Mouse (Mus musculus) limb, embryonic 10.5 days (tissue): ENCODE data around the gene Hspa1l. TPM values are rescaled to one million over a fixed set of nuclear protein-coding genes. Genes with fewer than 3 reads are reported as not detected.
A peak's percentile ranks its signal among the peaks of the same experiment; 100 is the strongest.
"Not testable (repeated sequence)": the region's sequence is repeated elsewhere in the genome, so short reads cannot be mapped to it uniquely, and the experiment has no call there.

ENCODE experiments used
- DNase-seq: peaks from one replicate; pipeline ENCODE4 v3.0.0-alpha.2; 2017; ENCODE audit warnings: low spot score
- H3K27ac ChIP-seq: fragments of 300-500 bp; sonication (generic); 2 replicates; pipeline ENCODE4 v1.5.1; 2016; ENCODE audit warnings: mild to moderate bottlenecking
- H3K27me3 ChIP-seq: fragments of 300-500 bp; sonication (generic); 2 replicates; pipeline ENCODE4 v1.6.1; 2016; ENCODE audit warnings: low read depth, mild to moderate bottlenecking; ENCODE audit not compliant: poor library complexity, severe bottlenecking
- H3K36me3 ChIP-seq: fragments of 300-500 bp; sonication (generic); 2 replicates; pipeline ENCODE4 v1.6.1; 2016; ENCODE audit warnings: mild to moderate bottlenecking, moderate library complexity
- H3K4me1 ChIP-seq: fragments of 300-500 bp; sonication (generic); 2 replicates; pipeline ENCODE4 v1.6.1; 2016
- H3K4me3 ChIP-seq: fragments of 300-500 bp; sonication (generic); 2 replicates; pipeline ENCODE4 v1.5.1; 2016; ENCODE audit warnings: mild to moderate bottlenecking, moderate library complexity
- H3K9me3 ChIP-seq: fragments of 300-500 bp; sonication (generic); replicated peaks from 2 replicates; pipeline ENCODE4 v1.6.1; 2016; ENCODE audit warnings: mild to moderate bottlenecking
- WGBS: fragments of 180-500 bp; shearing (Covaris S2); methylation state at CpG from one replicate; pipeline ENCODE4 v1.1.7; 2016; 5-methylcytosine and 5-hydroxymethylcytosine counted together
- polyA plus RNA-seq: library from polyadenylated mRNA; unstranded; fragments of >200 nt; fragmentation: Nextera tagmentation; extraction: Ambion mirVana; gene quantifications from 2 replicates; pipeline ENCODE4 v1.2.1, GENCODE M21; 2016

Hspa1l gene
- polyA plus RNA-seq, 1 experiment from 2014 or later: 0.85 TPM

GRCm38 (mm10) chr17:35005158-35005557 lies 32.7 kb downstream of the Hspa1l start:
- Histone ChIP-seq H3K4me1 (peaks cover 20% of the 10 kb centered on the region), H3K9me3 (no peaks in the 10 kb centered on the region), H3K27me3 (no peaks in the 10 kb centered on the region), H3K36me3 (peaks cover 73% of the 10 kb centered on the region), H3K27ac (no peak overlapping the region), H3K4me3 (no peak overlapping the region)
- DNase-seq: no peak
- 96% methylated on average over 10 of the region's 10 CpGs for WGBS

- peaks cover 15% of the 10 kb centered on the region for H3K4me1 ChIP-seq
- H3K36me3 ChIP-seq: peaks cover 81% of the 10 kb centered on the region
- H3K4me3 ChIP-seq, H3K27me3 ChIP-seq, DNase-seq, H3K27ac ChIP-seq, H3K9me3 ChIP-seq: not testable (repeated sequence)
- 99% methylated on average over 4 of the region's 5 CpGs for WGBS
Observed at GRCm38 (mm10) chr17:35005902-35006301, 33.4 kb downstream of the Hspa1l start.

- Histone ChIP-seq H3K36me3 (peaks cover 94% of the 10 kb centered on the region), H3K27ac (no peak overlapping the region), H3K4me1 (peaks cover 11% of the 10 kb centered on the region), H3K27me3 (no peaks in the 10 kb centered on the region), H3K4me3 (no peak overlapping the region), H3K9me3 (no peaks in the 10 kb centered on the region)
- no peak for DNase-seq
- WGBS: 96% methylated on average over 7 of the region's 7 CpGs
Observed at GRCm38 (mm10) chr17:35007387-35007991, 35.0 kb downstream of the Hspa1l start.

GRCm38 (mm10) chr17:35009586-35009985 lies 37.1 kb downstream of the Hspa1l start:
- Histone ChIP-seq H3K36me3 (peaks cover 99% of the 10 kb centered on the region), H3K9me3 (no peaks in the 10 kb centered on the region), H3K4me1 (no peaks in the 10 kb centered on the region), H3K4me3 (no peak overlapping the region), H3K27ac (no peak overlapping the region), H3K27me3 (no peaks in the 10 kb centered on the region)
- WGBS: 93% methylated on average over 7 of the region's 7 CpGs
- DNase-seq: no peak

- Histone ChIP-seq H3K9me3 (no peaks in the 10 kb centered on the region), H3K27ac (no peak overlapping the region), H3K27me3 (no peaks in the 10 kb centered on the region), H3K4me3 (no peak overlapping the region), H3K4me1 (no peaks in the 10 kb centered on the region), H3K36me3 (peaks cover 100% of the 10 kb centered on the region)
- 92% methylated on average over 8 of the region's 8 CpGs for WGBS
- peak; percentile 28 for DNase-seq
Observed at GRCm38 (mm10) chr17:35011440-35011839, 38.9 kb downstream of the Hspa1l start.

- peaks cover 100% of the 10 kb centered on the region for H3K36me3 ChIP-seq
- 86% methylated on average over 13 of the region's 13 CpGs for WGBS
- H3K4me1 ChIP-seq: no peaks in the 10 kb centered on the region
- no peak overlapping the region for H3K27ac ChIP-seq
- no peaks in the 10 kb centered on the region for H3K9me3 ChIP-seq
- H3K4me3 ChIP-seq: no peak overlapping the region
- no peaks in the 10 kb centered on the region for H3K27me3 ChIP-seq
- DNase-seq: peak; percentile 28
Observed at GRCm38 (mm10) chr17:35012430-35012829, 39.9 kb downstream of the Hspa1l start.

GRCm38 (mm10) chr17:35013221-35013620 lies 40.7 kb downstream of the Hspa1l start:
- Histone ChIP-seq H3K36me3 (peaks cover 99% of the 10 kb centered on the region), H3K4me3 (no peak overlapping the region), H3K9me3 (no peaks in the 10 kb centered on the region), H3K27ac (no peak overlapping the region), H3K4me1 (no peaks in the 10 kb centered on the region), H3K27me3 (no peaks in the 10 kb centered on the region)
- WGBS: 82% methylated on average over 6 of the region's 6 CpGs
- peak; percentile 29 for DNase-seq

GRCm38 (mm10) chr17:35015296-35015695 lies 42.8 kb downstream of the Hspa1l start:
- WGBS: 95% methylated on average over 16 of the region's 16 CpGs
- Histone ChIP-seq H3K36me3 (peaks cover 81% of the 10 kb centered on the region), H3K27me3 (no peaks in the 10 kb centered on the region), H3K27ac (0 out of 2 replicates have a peak overlapping the region, but pooled peaks have one; percentile 16), H3K4me3 (0 out of 2 replicates have a peak overlapping the region, but pooled peaks have one; percentile 4), H3K9me3 (no peaks in the 10 kb centered on the region), H3K4me1 (no peaks in the 10 kb centered on the region)
- no peak for DNase-seq

GRCm38 (mm10) chr17:35016376-35016775 lies 43.9 kb downstream of the Hspa1l start, which contains the start of gene Vwa7:
Vwa7 (plus strand) TSS chr17:35016579.
- H3K27me3 ChIP-seq: no peaks in the 10 kb centered on the region
- H3K4me1 ChIP-seq: peaks cover 4% of the 10 kb centered on the region
- peak; percentile 32 for DNase-seq
- peaks cover 70% of the 10 kb centered on the region for H3K36me3 ChIP-seq
- 0 out of 2 replicates have a peak within 1 kb of the TSS, but pooled peaks have one; percentile 16 for H3K27ac ChIP-seq
- no peaks in the 10 kb centered on the region for H3K9me3 ChIP-seq
- 90% methylated on average over 12 of the region's 12 CpGs for WGBS
- H3K4me3 ChIP-seq: 0 out of 2 replicates have a peak within 1 kb of the TSS, but pooled peaks have one; percentile 11

GRCm38 (mm10) chr17:35016791-35017705 lies 44.5 kb downstream of the Hspa1l start:
- no peak overlapping the region for H3K27ac ChIP-seq
- peak; percentile 33 for DNase-seq
- WGBS: 80% methylated on average over 10 of the region's 10 CpGs

GRCm38 (mm10) chr17:35017706-35018030 lies 45.2 kb downstream of the Hspa1l start:
- no peaks in the 10 kb centered on the region for H3K9me3 ChIP-seq
- no peak overlapping the region for H3K4me3 ChIP-seq
- H3K36me3 ChIP-seq: peaks cover 57% of the 10 kb centered on the region
- H3K4me1 ChIP-seq: peaks cover 12% of the 10 kb centered on the region
- DNase-seq: peak; percentile 28
- WGBS: 74% methylated on average over 14 of the region's 14 CpGs
- no peaks in the 10 kb centered on the region for H3K27me3 ChIP-seq
- no peak overlapping the region for H3K27ac ChIP-seq

More at GRCm38 (mm10) chr17:35016791-35017705, 44.5 kb downstream of the Hspa1l start:
- Histone ChIP-seq H3K4me3 (no peak overlapping the region), H3K27me3 (no peaks in the 10 kb centered on the region), H3K36me3 (peaks cover 64% of the 10 kb centered on the region), H3K4me1 (peaks cover 10% of the 10 kb centered on the region), H3K9me3 (no peaks in the 10 kb centered on the region)

GRCm38 (mm10) chr17:35018171-35018570 lies 45.7 kb downstream of the Hspa1l start:
- 85% methylated on average over 3 of the region's 3 CpGs for WGBS
- Histone ChIP-seq H3K27me3 (no peaks in the 10 kb centered on the region), H3K9me3 (no peaks in the 10 kb centered on the region), H3K4me3 (no peak overlapping the region), H3K27ac (no peak overlapping the region; the same call in 1 of the 2 replicates), H3K4me1 (peaks cover 12% of the 10 kb centered on the region), H3K36me3 (peaks cover 52% of the 10 kb centered on the region)
- DNase-seq: no peak

- Histone ChIP-seq H3K9me3 (no peaks in the 10 kb centered on the region), H3K36me3 (peaks cover 35% of the 10 kb centered on the region), H3K27me3 (no peaks in the 10 kb centered on the region), H3K4me3 (no peak overlapping the region), H3K4me1 (peaks cover 30% of the 10 kb centered on the region), H3K27ac (no peak overlapping the region)
- 78% methylated on average over 11 of the region's 11 CpGs for WGBS
- DNase-seq: peak; percentile 30
Observed at GRCm38 (mm10) chr17:35019894-35020293, 47.4 kb downstream of the Hspa1l start.
